Mouse (Mus musculus) right cerebral cortex, postnatal 14 days (tissue): ENCODE measurements around the gene Acot9.

Source experiments
- DNase-seq: peaks from one replicate; pipeline ENCODE4 v3.0.0; 2022

Gene Acot9

DNA sequence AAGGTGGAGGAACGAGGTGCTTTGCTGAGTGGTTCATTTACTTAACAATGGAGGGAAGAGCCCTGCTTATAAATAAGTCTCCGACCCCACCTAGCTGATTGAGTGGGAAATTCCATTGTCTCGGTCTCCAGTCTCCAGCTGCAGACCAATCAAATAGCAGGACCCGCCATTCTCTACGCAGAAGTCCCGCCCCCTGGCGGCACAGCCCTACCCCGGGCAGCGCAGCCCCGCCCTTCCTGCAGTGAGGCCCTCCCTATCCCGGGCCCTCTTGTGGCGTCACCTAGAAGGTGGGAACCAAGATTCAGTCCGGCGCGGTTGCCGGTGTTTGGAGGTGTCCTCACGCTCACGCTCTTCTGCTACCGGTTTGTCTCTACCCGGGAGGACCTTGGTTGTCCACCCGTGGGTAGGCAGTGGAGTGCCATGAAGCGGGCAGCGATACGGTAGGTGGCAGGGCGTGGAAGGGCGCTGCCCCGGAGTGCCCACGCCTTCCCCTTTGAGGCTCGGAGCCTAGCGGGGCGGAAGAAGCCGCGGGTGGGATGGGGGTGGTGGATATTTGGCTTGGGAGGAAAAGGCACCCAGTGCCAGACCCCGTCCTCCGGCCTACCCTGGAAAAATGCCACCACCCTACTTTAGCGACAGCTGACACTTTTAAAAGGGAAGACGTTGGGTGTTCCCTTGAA lies at the start of gene Acot9:
Gene Acot9, plus strand, starts transcription at position 209 of the 680 bp plus-strand sequence.
- peak; percentile 81 for DNase-seq

DNA sequence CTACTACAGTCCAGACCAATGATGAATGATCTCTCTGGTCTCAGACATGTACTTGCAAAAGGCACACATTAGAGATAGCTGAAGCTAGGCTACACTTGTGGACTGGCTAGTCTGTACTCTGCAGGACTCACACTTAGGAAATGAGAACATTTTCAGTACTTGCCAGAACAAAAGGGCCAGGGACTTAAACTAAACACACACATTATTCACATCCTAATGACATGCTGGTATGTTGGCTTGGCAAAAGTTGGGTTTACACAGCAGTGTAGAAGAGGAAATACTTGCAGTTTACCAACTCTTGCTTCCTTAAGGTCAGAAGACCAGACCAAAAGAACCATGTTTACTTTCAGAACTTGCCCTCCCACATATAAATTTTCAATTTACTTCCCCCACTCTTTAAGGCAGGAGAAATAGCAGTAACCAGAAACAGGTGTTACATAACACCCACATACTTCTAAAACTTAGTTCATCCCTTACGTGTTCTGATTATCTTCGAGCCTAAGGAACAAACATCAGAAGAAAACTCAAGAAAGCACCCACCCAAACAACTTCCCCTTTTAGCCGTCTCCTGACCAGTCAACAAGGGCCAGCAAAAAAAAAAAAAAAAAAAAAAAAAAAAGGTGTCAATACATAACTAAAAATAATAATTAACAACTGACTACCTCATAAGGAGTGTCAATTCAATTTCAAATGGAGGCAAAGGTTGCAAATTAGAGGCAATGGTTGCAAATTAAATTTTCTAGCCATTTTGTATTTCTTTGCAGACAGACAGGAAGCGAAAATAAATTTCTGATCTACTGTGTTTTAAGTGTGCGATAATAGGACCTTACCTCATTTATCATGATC lies 47.7 kb upstream of the Acot9 start:
- DNase-seq, result no peak

DNA sequence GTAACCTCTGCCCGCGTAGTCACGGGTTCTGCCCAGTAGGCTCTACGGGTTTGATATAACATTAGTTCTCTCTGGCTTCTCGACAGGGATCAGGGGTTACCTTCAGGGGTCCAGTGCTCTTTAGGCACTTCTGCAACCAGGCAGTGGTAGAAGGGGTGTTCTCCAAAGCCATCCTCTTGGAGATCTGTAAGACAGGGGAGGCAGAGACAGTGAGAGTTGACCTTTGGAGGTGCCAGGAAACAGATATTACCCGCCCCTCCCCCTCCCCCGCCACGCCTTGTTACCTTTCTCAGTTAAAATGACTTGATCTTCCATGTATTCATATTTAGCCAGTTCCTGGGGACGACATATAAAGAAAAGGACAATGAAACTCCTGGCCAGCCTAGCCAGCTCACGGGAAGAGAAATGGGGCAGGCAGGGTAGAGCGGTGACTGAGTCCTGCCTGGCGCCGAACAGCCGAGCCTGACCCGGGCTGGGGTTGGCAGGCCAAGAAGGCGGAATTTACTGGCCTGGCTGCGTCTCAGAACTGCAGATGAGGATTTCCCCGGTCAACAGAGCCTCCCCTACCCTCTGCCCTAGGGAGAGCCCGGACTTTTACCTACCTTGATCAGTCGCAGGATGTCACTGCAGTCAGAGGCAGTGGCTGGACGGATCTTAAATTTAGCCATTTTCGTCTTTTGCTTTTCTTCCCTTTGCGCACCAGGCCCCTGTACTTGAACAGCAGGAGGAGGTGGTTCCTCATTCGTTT lies 46.6 kb upstream of the Acot9 start:
- DNase-seq, result no peak

DNA sequence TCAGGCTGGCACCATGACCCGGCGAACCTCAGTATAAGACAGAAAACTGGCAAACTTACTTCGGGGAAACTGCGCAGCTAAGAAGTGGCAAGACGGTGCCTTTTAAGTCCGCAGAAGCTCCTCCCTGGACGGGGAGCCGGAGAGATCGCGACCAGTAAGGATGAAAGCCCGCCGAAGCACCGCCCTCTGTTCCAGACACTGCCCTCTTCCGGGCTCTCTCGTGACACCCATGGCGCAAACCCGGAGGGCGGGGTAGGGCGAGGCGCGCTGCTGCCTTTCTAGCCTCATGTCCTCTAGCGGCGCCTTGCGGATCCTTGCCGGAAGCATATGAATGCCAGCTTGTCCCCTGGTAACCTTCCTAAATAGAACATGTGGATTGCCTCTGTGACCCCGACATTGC lies 46.0 kb upstream of the Acot9 start, which contains the start of gene Sat1:
Gene Sat1, minus strand, starts transcription at position 179 of the 400 bp plus-strand sequence.
- DNase-seq, result peak; percentile 88

DNA sequence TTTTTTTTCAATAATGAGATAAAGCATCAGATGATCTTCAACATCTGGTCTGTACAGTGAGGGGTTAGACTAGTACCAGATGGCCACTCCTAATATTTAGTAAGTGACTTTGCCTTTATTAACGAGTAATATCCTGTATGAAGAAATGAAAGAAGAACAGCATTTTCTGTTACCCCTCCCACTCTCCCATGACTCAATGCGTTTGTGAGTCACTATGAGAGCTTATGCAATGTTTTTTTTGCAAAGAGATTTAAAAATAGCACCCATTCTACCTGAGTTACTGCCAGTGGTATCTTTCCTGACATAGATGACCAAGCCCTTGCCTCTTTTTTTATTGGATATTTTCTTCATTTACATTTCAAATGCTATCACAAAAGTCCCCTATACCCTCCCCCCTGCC lies 44.0 kb upstream of the Acot9 start:
- no peak for DNase-seq

DNA sequence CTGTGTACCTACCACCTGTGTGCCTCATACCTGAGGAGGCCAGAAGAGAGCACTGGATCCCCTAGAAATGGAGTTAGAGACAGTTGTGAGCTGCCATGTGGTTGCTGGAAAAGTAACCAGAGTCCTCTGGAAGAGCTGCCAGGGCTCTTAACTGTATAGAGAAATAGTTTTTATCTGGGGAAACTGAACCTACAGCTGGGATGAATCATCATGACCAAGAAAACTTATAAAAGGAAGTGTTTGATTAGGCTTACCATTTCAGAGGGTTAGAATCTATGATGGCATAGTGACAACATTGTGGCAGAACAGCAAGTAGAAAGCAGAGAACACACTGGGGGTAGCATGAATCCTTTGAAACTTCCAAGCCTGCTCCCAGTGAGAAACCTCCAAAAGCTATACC lies 5.4 kb upstream of the Acot9 start:
- DNase-seq, result no peak

DNA sequence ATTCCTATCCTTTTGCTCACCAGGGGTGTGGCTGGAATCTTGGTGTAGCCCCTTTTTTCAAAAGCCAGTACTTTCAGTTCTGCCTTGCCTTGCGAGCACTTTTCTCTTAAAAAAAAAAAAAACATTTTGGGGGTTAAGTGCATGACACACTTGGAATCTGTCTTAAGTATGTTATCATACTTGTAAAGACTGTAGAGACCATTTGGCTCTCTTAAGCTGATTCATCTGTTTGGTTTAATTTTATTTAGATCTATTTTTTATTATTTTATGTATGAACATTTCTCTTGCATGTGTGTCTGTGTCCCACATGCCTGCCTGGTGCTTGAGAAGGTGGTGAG lies 641 bp downstream of the Acot9 start:
- DNase-seq, result no peak

DNA sequence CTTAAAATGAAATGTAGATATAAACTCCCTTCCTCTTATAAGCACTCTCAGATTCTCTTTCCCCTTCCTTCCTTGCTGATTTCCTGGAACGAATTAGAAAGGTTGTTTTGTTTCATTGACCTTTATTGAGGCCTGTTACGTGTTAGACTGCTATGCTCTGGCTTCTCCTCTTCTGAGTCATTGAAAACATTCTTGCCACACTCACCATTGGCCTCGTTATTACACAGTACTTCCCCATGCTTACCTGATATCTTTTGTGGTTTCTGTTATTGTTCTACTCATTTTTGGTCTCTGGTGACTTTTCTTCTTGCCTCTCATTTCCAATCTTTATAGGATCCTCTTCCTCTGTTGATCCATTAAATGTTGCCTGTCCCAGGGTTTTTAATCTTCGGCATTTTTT lies 16.2 kb downstream of the Acot9 start:
- no peak for DNase-seq

DNA sequence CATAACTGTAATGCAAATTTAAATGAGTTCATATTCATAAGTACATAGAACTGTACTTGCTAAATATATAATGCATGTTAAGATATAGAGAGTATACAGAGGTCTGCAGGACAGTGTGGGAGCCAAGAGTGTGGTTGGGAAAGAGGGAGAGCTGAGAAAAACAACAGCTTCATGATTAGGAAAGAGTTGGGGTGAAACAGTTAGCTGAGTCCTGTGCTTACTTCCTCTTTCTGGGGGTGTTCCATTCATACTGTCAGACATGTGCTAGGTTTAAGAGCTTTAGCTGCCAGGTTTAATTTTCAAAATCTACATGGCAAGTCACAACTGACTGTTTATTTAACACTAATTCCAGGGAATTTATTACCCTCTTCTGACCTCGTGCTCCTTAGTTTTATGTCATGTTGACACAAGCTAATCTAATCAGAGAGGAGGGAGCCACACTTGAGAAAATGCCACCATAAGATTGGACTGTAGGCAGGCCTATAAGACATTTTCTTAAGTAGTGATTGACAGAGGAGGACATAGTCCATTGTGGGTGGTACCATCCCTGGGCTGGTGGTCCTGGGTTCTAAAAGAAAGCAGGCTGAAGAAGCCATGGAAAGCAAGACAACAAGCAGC lies 18.3 kb downstream of the Acot9 start:
- DNase-seq, result no peak

DNA sequence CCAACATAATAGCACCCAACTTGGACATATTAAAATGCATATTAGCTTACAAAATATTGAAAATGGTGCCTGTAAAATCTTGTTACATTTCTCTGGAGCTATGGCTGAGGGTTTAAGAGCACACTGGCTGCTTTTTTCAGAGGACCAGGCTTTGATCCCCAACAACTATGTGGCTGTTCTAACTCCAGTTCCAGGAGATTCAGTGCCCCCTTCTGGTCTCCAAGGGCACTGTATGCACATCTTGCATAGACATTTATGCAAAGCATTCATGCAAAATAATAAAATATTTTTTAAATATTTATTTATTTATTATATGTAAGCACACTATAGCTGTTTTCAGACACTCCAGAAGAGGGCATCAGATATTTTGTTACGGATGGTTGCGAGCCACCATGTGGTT lies 44.1 kb downstream of the Acot9 start:
- DNase-seq, result no peak

DNA sequence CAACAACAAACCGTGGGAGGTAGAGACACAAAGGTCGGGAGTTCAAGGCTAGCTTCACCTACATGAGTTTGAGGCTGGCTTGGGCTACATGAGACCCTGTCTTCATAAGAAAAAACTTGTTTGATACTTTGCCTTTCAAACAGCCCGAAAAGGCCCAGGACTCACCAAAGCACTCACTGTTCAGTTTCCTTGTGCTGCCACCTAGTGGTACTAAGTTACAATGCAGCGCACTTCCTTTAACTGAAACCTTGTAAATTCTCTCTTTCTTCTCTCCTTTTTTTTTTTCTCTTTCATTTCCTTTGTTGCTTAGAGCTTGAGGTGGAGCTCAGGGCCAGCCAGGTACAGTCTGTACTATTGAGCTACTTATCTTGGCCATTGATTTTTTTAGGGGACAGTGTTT lies 55.8 kb downstream of the Acot9 start:
- no peak for DNase-seq

DNA sequence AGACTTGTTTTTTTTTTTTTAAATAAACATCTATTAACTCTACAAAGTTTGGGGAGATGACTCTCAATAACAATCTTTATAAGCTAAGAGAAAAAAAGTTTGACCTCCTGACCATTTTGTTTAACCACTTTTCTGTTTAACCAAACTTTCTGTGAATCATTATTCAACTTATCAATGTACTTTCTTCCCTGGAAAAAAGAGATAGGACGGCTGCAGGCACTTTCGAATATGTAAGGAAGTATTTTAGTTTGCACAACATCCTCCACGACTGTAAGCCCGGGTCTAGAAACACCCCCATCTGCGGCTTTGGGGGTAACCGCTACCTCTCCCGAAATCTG lies 75.3 kb downstream of the Acot9 start:
- no peak for DNase-seq

DNA sequence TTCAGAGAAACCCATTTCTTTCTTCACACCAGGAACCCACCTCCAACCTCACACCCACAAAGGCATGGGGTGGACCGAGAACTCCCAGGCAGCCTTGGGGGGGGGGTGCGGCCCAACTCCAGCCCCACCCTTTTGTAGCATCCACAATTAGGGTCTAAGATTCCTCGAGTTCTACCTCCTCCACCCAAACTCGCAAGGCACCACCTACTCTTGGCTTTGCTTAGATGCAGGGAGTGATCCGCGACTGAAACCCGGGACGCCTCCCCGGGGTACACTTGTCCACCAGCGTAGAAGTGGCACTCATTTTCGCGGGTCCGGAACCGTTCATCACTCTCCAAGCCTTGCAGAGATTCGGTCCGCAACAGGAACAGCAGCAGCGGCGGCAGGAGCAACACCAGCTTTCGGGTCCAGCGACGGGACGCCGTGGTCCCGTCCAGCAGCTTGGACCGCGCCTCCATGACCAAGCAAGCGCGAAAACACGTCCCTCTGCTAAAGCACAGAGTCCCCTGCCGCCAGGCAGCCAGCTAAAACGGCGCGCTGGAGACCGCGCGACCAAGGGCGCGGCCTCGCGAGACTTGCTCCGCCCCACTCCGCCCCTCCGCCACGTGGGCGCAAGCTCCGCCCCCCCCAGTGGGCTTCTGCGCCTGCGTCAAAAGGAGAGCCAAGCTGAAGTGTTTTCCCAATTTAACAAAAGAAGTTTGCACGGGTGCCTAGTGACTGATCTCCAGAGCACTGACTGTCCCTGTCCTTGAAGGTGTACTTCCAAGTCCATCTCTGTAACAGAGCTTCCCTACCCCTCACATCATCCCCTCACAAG lies 75.9 kb downstream of the Acot9 start:
- DNase-seq, result peak; percentile 77

DNA sequence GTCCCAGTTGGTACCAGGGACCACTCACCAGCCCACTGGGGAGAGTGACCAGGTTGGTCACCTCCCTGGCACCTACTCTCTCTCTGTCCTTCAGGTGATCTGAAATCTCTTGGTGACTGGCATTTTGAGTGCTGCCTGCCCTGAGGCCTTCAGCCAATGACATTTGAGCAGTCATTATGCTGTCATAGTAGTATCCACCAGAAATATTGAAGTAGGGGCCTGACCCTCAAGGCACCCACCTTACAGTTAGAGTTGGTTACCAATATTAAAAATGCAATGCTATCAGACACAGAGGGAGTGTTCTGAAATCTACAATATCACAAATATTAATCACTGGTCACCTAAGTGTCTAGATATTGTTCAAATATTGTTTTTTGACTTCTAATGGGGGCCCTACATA lies 78.4 kb downstream of the Acot9 start, which contains the start of gene Prdx4:
Gene Prdx4, minus strand, starts transcription at position 101 of the 400 bp plus-strand sequence.
- DNase-seq, result no peak

DNA sequence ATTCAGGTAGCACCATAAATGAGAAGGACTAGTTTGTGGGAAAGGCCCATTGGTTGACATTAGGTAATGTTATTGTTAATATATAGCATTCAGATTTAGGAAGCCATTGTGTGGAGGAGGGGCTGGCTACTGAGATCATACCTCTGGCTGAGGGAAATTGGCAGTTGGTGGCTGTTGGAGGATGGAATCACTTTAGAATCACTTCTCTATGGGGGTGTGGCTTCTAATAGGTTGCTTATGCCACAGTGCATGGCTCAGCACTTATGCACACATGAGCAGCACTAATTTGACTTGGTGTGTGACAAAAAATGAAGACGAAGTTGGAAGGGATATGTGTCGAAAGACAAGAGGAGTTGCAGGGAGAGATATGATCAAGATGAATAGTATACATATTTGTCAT lies 84.0 kb downstream of the Acot9 start:
- no peak for DNase-seq
